Mouse (Mus musculus) right cerebral cortex, postnatal 4 days (tissue): ENCODE data around the gene Adcy6.

Source experiments
- DNase-seq: peaks from one replicate; pipeline ENCODE4 v3.0.0-alpha.2; 2022

The Adcy6 gene

DNA sequence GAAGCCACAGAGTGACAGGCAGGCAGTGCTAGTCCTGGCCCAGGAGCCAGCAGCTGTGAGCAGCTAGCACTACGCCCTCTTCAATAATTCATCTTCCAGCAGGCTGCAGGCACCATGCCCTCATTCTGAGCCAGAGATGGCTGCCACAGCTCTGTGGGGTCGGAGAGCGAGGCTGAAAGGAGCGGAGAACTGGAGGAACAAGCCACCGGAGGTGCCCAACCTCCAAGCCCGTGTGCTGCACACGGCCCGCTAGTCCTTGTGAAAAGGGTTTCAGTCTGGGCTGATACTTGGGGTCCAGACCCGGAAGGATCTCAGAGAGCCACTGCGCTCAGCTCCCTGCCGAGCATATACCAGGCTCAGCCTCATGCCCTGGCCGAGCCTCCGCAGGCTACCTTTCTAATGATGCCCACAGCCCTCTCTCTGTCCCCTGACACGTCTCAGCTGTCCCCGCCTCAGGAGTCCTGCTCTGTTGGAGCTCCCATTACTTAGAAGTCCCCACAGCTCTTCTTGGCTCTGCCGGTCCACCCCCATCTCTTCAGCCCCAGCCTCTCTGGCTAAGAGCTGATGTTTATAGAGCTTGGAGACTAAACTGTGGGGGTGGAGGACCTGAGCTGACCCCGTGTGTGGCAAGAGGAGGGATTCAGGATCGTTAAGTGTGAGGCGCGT, 18.8 kb upstream of the Adcy6 start:
- no peak for DNase-seq

DNA sequence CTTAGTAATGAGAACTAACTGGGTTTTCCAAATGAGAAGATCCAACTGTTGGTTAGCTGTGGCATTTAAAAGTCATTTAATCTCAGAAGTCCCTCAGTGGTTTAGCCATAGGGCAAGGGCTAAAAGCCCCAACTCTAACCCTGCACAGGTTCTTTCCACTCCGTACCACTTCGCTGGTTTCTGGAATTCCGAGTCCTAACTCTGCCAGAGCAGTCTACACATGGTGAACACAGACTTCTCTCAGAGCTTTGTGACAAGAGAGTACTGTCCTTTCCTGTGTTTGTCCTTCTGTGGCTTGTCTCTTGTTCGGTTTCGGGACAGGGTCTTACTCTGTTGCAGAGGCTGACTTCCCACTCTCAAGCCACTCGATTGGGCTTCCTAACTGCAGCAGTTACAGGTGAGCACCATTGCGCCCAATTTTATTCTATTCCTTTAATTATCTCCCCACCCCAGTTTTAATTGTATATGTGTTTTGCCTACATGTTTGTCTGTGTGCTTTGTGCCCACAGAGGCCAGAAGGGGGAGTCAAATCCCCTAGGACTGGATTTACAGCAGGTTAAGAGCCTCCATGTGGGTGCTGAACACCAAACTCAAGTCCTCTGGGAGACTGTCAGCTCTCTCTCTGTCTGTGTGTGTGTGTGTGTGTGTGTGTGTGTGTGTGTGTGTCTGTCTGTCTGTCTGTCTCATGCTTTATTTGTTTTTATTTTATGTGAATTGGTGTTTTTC, 16.8 kb upstream of the Adcy6 start:
- no peak for DNase-seq

DNA sequence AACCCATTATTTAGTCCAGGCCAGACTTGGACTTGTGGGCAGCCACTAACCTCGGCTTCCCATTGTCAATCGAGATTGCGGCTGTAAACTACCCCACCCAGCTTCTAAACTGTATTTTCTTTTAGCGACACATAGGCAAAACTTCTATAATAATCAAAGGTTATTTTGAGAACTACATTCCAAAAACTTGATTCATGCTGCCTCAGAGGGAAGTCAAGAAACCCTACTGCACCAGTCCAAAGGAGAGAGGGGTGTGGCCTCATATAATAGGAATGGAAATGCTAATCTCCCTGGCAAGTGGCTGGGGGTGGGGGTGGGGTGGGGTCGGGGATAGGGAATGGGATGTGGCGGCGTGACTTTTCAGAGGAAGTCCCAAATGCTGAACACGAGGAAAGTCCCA, 16.2 kb upstream of the Adcy6 start:
- no peak for DNase-seq

DNA sequence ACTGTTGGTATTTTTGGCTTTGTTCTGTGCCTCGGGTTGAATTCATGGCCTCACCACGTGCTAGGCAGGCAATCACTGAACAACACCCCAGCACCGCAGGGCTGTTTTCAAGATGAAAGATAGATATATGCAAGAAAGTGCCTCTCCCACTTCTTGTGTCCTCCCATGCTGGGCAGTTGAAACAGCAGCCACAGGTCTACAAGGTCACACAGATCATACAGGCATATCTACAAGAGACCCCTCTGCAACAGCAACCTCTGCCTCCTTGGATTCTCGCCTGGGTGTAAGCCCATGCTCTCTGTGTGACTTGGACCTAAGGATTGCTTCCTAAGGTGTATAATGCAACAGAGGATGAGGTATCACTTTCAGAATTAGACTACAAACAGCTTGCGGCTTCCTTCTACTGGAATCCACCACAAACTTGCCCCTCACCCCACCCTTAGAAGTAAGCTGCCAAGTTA, 13.5 kb upstream of the Adcy6 start:
- no peak for DNase-seq

DNA sequence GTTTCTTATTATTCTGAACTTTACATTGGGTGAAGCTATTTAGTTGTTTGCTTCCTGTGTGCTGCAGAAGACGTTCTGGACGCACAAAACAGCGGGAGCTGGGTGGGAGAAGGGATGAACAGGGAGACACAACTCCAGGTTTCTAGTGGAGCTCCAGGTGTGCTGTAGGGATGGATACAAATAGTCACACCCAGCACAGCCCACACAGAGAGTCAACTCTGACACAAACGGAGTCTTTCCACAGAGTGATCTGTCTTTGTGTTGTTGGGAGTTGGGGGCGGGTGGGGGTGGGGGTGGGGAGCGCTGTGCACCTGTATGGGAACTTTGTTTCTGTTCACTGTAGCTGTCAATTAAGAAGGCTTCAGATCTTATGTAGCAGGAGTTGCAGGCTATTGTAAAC, 12.8 kb upstream of the Adcy6 start:
- no peak for DNase-seq

DNA sequence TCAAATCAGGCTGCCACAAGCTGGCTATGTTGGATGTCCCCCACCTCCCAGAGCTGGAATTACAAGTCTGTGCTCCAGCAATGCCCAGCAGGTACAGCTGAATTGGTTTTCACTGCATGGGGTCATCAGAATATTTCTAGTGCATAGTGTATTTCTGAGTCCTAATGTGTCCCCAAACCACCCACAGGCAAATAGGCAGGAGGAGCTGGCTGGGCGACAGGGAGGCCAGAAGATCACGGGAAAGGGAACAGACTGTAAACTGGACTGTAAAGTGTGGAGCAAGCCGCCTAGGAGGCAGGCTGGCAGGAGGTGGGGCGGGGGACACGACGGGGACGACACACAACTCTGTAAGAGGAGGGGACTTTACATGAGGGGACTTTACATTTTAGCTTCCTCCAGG, 12.3 kb upstream of the Adcy6 start:
- DNase-seq, result no peak

DNA sequence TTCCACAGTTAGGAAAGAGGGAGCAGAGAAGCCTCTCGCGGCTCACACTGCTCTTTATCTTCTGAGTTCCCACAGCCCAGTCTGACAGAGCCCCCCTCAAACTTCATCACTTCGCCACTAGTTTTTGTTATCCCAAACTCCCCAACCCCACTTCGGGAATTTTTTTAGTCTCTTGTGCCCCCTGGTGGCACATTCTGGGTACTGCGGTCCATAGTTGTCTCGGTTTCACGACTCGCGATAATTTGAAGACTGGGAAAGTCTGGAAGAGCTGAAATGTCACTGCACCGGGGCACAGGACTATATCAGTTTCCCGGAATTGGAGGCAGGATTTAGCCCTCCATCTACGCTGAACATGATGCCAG, 7.3 kb upstream of the Adcy6 start:
- DNase-seq, result peak; percentile 82

DNA sequence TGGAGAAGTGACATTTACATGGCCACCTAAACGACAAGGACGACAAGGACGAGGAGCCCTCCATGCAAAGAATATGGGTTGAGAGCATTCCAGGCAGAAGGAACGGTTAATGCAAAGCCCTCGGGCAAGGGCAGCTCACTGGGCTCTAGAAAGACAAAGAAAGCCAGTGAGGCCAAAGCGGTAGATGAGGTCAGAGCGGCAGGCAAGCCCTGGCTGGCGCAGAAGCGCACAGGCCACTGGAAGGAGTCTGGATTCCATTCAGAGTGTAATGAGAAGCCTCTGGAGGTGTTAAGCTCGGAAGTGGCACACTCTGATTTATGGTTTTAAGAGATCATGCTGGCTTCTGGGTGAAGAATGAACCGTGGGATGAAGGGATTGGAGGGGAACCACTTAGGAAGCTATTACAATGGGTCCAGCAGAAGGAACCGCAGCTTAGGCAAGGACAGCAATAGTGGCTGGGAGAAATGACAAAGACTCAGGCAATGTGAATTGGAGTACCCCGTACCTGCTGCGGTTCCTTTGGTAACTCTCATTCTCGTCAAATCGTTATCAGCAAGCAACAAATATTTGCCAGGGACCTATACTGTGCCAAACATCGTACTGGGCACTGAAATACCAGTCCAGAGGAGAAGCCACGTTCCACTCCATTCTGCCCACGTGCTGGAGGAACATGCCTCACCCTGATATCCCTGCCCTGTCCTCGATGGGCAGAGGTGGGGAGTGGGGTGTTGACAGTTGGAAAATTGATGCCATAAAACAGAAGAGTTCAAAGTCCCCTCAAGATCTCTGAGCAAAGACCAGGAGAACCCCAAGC, 6.7 kb upstream of the Adcy6 start:
- DNase-seq, result no peak

DNA sequence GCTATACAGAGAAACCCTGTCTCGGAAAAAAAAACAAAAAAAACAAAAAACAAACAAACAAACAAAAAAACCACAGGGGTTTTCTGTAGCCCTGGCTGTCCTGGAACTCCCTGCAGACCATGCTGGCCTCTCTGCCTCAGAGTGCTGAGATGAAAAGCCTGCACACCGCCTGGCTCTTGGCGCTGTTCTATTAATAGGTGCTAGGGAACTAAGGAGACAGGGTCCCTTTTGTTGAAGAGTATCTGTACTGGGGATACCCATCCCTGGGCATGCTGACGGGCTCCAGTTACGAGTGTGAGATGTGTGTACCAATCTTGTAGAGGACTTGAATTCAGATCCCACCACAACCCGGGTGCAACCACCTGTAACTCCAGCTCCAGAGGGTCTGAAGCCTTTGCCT, 5.9 kb upstream of the Adcy6 start:
- DNase-seq, result no peak

DNA sequence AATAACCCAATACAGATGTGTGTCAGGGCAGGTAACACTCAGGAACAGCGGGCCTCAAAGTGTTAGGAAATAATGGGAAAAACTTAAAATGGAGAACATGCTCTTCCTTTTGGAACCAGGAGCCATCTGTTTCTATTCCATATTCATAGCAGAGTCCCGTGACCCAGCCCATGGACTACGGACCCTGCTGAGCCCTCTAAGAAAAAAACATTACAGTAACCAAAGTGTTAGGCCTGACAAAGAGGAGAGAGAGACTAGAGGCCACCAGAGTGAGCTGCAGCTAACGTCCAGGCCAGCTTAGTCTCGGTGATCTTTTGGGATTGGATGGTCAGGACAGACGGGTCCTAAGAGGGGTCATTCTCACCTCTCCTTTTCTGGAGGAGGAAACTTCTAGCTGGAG, 5.1 kb upstream of the Adcy6 start:
- no peak for DNase-seq

DNA sequence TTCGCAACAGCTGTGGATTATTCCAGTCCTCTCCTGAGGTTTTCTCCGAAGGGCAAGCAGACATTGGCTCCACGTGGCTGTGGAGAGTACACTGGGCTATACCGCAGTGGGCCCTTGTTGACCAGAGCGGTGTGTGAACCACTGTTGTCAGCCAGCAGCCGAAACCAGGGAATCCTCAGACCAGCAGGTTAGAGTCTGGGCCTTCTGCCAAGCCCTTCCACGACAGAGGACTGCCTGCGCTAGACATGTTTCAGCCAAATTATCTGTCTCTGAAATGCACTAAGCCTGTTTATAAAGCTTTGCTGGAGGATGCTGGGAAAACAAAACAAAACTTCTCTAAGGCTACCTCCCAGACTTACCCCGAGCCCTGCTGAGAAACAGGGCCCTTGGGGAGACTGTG, 4.7 kb upstream of the Adcy6 start:
- no peak for DNase-seq

DNA sequence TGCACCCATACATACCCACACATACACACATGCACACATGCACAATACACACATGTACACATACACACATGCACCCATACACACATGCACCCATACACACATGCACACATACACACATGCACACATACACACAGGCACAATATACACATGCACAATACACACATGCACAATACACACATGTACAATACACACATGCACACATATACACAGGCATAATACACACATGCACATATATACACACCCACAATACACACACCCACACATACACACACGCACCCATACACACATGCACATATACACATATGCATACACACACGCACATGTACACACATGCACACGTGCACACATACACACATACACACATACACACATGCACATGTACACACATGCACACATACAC, 2.4 kb upstream of the Adcy6 start:
- no peak for DNase-seq

DNA sequence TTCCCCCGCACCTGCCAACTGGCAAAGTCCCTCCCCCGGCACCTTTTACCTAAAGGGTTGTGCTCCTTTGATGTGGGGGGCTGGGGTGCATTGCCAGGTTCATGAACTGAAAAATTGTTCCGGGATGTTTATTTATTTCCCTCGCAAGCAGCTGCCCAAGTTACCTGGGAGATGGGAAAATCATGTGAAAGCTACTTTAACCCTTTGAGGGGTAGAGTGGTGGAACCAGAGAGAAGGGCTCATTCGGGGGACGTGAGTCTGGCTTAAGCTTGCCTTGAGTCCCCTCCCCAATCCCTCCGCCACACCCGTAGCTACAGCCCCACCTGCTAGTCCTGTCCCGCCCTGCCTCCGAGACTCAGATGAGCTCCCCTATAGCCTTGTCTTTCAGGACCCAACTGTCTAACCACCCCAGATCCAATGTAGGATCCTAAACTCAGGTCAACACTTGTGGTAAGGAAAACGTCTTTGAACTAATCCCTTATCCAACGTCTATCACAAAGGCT, 306 bp upstream of the Adcy6 start:
- DNase-seq, result no peak

DNA sequence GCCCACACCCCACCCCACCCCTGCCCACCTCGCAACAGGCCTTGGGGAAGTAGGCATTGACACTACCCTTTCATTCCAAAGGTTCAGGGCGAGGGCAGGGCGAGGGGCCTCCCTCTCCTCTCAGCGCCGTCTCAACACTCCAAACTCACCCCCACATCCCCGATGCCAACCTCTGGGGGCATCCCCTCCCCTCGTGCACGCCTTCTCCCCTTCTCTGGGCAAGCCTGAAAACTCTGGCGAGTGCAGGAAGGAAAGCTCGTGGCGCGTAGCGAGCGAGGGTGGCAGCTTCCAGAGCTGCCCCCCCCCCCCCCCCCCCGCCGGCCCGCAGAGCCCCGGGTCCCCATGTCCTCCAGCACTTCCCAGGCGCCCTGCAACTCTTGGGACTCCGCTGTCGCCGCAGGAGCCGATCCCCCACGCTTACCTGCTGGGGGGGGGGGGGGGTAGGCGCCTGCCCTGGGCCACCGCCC, 1.1 kb downstream of the Adcy6 start:
- DNase-seq, result no peak

DNA sequence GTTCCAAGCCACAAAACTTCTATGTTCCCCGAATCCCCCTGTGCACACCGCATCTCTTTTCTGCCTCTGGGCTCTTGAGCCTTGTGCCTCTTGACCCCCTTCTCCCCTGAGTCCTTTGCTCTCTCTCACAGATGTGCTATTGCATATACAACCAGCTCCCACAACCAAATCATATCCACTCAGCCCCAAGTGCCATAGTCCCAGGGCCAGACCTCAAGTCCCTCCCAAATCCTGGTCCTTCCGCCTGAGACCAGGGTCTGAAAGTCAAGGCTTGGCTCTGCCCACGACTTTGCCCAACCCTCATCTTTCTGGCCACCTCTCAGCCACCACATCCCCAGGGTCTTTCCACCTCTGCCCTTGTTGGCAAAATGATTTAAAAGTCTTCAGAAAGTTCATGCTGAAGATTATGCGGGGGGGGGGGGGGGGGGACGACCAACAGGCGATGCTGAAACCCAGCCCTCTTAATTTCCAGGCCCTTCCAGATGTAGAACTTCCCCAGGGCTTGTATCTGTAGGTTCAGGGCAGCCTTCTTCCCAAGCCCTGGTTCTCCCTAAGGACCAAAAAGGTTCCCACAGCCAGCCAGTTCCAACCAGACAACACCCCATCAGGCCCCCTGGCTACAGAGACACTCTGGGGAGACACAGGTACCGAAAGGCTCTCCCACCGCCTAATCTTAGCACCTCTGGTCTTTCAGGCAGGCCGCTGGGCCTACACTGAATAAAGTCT, 1.7 kb downstream of the Adcy6 start:
- DNase-seq, result no peak

DNA sequence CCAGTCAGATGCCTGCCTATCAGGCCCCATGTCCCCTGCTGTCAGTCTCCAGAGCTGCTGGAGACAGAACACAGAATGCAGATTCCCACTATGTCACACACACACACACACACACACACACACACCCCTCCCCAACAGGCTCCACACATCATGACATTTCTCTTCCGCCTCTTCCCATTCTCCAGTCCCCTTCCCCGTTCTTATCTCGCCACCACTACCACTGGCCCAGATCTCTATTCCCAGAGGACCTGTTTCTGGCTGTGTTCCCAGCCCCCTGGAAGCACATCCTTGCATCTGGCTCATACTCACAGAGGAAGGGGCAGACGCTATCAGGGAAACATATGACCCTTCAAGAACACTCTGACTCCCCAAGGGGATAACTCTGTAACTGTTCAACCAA, 2.3 kb downstream of the Adcy6 start:
- no peak for DNase-seq

DNA sequence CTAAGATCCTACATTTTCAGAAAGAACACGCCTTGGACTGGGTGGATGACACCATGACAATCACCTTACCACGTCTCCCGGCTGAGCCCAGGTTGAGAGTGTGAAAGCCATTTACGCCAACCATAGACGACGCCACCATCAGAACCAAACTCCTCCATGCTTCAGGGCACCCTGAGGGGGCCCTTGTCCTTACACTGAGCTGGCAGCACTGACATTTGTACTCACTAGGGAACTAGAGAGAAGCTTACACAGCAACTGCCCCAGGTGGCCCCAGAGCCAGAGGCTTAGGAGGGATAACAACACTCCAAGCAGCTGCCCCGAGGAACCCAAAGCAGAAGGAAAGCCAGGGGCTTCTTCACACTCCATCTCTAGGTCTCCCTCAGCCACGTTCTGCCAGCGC, 3.1 kb downstream of the Adcy6 start:
- DNase-seq, result no peak

DNA sequence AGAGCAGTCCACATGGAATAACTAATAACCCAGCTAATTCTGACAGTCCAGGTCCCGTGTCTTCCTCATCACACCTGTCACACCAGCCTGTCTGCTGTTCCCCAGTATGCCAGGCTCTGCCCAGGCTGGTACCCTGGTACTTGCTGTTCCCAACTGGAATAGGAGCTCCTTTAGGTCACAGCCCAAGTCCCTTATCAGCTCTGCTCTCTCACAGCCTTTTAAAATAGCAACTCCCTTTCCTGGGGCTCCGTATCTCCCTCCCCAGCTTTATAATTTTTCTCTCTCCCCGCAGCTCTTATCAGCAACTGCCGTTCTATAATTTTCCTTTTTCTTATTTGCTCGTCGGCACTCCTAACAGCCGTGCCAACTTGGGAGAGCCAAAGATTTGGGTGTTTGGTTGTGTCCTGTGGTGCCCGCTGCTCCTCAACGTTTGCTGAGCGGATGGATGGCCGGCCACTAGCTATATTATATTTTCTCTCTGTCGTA, 3.8 kb downstream of the Adcy6 start:
- no peak for DNase-seq

DNA sequence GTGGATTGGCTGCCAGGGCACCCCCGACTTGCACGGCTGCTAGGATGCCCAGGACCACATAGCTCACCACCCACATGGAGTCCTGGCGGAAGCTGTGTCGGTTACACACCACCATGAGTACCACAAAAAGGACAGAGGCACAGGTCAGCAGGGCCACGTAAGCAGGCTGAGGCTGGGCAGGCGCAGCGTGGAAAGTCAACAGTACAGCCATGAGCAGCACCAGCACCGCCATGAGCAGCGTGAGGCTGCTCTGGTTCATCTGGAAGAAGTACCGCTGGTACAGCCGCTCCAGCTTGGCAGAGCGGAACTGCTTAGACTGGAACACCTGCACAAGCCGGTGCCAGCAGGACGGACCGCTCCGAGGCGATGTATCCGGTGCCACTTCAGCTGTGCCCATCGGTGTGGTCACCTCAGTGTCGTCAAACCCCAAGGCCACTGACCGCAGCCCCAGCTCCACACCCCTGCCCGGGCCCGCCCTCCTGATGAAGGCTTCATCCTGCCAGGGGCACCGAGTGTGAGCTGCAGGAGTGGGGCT, 5.8 kb downstream of the Adcy6 start:
- DNase-seq, result no peak

DNA sequence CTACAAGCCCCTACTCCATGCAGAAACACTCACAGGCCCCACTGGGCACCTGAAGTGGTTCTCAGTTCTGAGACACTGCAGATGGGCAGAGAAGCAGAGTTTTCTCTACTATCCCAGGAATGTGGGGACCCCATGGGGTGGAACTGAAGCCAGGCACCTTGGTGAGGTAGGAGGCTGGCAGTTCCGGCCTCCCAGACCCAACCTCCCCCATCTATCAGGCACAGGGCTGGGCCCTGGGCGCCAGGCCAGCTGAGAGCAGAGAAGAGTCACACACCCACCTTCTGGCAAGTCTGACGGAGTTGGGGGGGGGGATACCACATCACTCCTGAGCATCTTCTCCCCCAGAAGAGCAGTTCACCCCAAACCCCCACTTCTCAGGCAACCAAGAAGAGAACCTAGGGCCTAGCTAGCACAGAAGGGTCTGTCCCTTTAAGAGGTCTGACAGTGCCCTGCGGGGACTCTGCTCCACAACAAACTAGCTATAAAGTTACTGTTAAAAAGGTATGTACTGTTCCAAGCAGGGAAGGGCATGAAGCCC, 6.9 kb downstream of the Adcy6 start:
- no peak for DNase-seq

DNA sequence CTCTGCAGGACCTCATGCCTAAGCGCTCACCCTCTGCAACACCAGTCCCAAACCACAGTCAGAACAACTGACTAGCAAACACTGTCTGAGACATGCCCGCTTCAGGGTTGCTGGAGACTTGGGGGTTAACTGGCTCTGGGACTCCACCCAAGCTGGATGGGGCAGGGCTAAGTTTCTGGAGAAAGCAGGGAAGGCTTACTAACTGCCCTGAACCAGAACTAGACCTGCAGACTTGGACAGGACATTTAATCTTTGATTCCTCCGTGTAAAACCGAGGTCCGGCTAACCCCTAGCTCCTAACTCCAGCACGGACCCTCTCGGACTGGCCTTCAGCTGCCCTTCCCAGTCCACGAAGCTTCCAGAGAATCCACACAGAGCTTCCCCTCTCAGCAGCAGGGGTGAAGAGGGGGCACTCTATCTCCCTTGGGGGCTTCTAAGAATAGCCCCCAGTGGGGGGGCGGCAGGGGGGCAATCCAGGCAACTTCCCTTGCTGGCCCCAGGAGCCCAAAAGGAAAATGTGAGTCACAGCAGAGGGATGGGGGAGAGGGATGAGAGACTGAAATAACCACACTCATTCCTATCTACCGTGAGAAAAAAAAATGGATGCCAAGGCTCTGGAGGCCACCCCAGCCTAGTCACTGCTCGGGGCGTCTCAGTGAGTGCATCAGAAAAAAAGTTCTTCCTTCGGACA, 7.5 kb downstream of the Adcy6 start:
- no peak for DNase-seq

DNA sequence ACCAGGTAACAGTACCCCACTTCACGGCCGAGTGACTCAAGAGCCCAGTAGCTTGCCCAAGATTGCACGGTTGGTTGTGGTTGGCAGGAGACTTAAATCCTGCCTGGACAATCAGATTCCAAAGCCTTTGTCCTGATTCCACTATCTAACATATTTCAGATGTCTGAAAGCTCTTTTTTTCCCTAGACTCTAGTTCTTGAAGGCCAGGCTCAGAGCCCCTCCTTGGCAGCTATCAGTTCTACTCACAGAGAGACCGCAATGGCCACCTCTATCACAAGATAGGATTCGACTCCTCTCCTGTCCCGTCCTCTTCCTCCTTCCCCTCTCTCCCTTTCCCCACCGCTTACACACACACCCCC, 8.1 kb downstream of the Adcy6 start:
- DNase-seq, result no peak
